Mouse (Mus musculus): ENCODE results near the gene Slc5a5.

DNA sequence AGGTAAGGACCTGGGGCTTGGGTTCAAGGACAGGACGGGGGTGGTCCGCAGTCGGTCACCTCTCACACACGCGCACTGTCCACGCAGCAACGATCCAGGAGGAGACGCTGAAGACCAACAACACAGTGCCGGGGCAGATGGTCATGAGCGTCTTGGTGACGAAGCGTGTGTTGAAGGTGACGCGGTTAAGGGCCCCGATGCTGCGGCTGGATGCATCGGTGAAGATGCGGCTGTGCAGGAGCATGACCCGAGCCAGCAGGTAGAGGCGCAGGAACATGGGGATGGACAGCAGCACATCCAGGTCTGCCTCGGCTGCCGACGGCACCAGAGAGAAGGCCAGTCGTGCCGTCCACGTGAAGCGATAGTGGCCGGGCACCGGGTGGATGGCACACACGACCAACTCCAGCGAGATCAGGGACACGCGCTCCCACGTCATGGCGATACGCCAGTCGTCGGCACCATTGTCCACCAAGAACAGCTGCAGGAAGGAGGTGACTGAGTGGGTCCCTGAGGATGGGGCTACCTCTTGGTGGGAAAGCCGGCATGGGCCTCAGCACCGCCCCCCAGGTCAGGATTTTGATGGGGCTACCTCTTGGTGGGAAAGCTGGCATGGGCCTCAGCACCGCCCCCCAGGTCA lies 39.8 kb downstream of the Slc5a5 start:
- no peak for TF ChIP-seq CTCF (IDR thresholded peaks at IDR 0.05; ENCODE audit: low read depth)
- TF ChIP-seq EP300 (IDR thresholded peaks at IDR 0.05; ENCODE audit: low read depth) = no peak

Measured in liver, postnatal 0 days (tissue).